Mouse (Mus musculus) small intestine, adult 2 months (tissue): ENCODE results near the gene Irak1bp1.

ENCODE experiments used
- CTCF ChIP-seq: fragments of 200-500 bp; IDR thresholded peaks from 2 replicates; pipeline ENCODE4 v1.5.1; 2012; ENCODE audit warnings: low read depth, mild to moderate bottlenecking, control low read depth, inconsistent platforms, low read length, moderate library complexity, mixed read lengths; ENCODE audit not compliant: insufficient replicate concordance, insufficient read length; ENCODE audit errors: extremely low read depth
- POLR2A ChIP-seq: fragments of 200-500 bp; IDR thresholded peaks from 2 replicates; pipeline ENCODE4 v1.6.1; 2012; ENCODE audit warnings: low read depth, mild to moderate bottlenecking, control low read depth, inconsistent platforms, low read length, moderate library complexity

DNA sequence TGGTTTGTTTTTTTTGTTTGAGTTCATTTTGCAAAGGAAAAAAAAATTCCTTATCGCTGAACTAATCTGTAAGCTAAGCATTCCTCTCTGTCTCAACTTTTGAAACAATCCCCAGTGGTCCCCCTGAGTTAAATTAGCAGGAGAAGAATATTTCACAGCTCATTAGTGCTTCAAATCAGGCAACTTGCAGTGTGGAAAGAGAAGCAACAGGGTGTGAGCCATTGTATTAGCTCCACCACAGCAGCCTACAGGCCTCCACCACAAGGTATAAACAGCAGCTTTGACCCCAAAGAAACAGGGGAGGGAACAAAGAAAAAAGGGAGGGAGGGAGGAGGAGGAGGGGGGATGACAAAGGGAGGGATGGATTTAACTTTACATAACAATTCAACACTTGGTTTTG is 22.2 kb upstream of the Irak1bp1 start:
- TF ChIP-seq CTCF (no peak), POLR2A (no peak)
